Mouse (Mus musculus) midbrain, embryonic 13.5 days (tissue): ENCODE results near the gene Fbxl19. TPM values are rescaled to one million over a fixed set of nuclear protein-coding genes. Genes with fewer than 3 reads are reported as not detected.

ENCODE experiments used
- ATAC-seq: fragments of 200-750 bp; cut with Nextera tagmentation; 2 replicates; pipeline ENCODE4 v1.8.0; 2017; ENCODE audit warnings: mild to moderate bottlenecking, moderate TSS enrichment, moderate library complexity
- H3K27ac ChIP-seq: fragments of 300-500 bp; sonication (generic); 2 replicates; pipeline ENCODE4 v1.5.1; 2015; ENCODE audit warnings: inconsistent platforms, mild to moderate bottlenecking, moderate library complexity
- H3K27me3 ChIP-seq: fragments of 300-500 bp; sonication (generic); 2 replicates; pipeline ENCODE4 v1.6.1; 2015; ENCODE audit warnings: mild to moderate bottlenecking, inconsistent platforms
- H3K36me3 ChIP-seq: fragments of 300-500 bp; sonication (generic); 2 replicates; pipeline ENCODE4 v1.6.1; 2015; ENCODE audit warnings: mild to moderate bottlenecking, inconsistent platforms
- H3K4me1 ChIP-seq: fragments of 300-500 bp; sonication (generic); replicated peaks from 2 replicates; pipeline ENCODE4 v1.6.1; 2015; ENCODE audit warnings: inconsistent platforms
- H3K4me2 ChIP-seq: fragments of 300-500 bp; sonication (generic); replicated peaks from 2 replicates; pipeline ENCODE4 v1.6.1; 2015; ENCODE audit warnings: moderate library complexity, mild to moderate bottlenecking, inconsistent platforms
- H3K4me3 ChIP-seq: fragments of 300-500 bp; sonication (generic); replicated peaks from 2 replicates; pipeline ENCODE4 v1.5.1; 2015; ENCODE audit warnings: mild to moderate bottlenecking, inconsistent platforms
- H3K9ac ChIP-seq: fragments of 300-500 bp; sonication (generic); replicated peaks from 2 replicates; pipeline ENCODE4 v1.6.1; 2015; ENCODE audit warnings: mild to moderate bottlenecking, inconsistent platforms
- H3K9me3 ChIP-seq: fragments of 300-500 bp; sonication (generic); 2 replicates; pipeline ENCODE4 v1.6.1; 2016; ENCODE audit warnings: mild to moderate bottlenecking, inconsistent platforms
- WGBS: fragments of 180-500 bp; shearing (Covaris S2); methylation state at CpG from one replicate; pipeline ENCODE4 v1.1.7; 2015; 5-methylcytosine and 5-hydroxymethylcytosine counted together
- polyA plus RNA-seq: library from polyadenylated mRNA; unstranded; fragments of >200 nt; fragmentation: Nextera tagmentation; extraction: Ambion mirVana; gene quantifications from 2 replicates; pipeline ENCODE4 v1.2.1, GENCODE M21; 2015

Fbxl19 gene
- polyA plus RNA-seq, 1 experiment from 2014 or later, result 11.6 TPM

GRCm38 (mm10) chr7:127798591-127798990 is 54.2 kb downstream of the Fbxl19 start:
- H3K4me3 ChIP-seq, result no peak overlapping the region
- WGBS, result 95% methylated on average over 4 of the region's 4 CpGs
- H3K9ac ChIP-seq, result no peak overlapping the region
- no peak overlapping the region; the same call in 1 of the 2 replicates for H3K27ac ChIP-seq
- no peak overlapping the region for H3K4me2 ChIP-seq
- H3K27me3 ChIP-seq, result no peaks in the 10 kb centered on the region
- H3K9me3 ChIP-seq, result no peaks in the 10 kb centered on the region
- H3K36me3 ChIP-seq, result peaks cover 80% of the 10 kb centered on the region
- ATAC-seq, result no peak
- H3K4me1 ChIP-seq, result peaks cover 8% of the 10 kb centered on the region; the same call in 1 of the 2 replicates

- no peak for ATAC-seq
- H3K9ac ChIP-seq, result no peak overlapping the region
Observed at GRCm38 (mm10) chr7:127799211-127799610, 54.9 kb downstream of the Fbxl19 start.

GRCm38 (mm10) chr7:127799738-127800137 is 55.4 kb downstream of the Fbxl19 start:
- Histone ChIP-seq H3K9me3 (no peaks in the 10 kb centered on the region), H3K27me3 (no peaks in the 10 kb centered on the region), H3K4me2 (no peak overlapping the region), H3K27ac (peak overlapping the region; percentile 19; the same call in 1 of the 2 replicates), H3K9ac (0 out of 2 replicates have a peak overlapping the region, but pooled peaks have one; percentile 6), H3K36me3 (peaks cover 80% of the 10 kb centered on the region), H3K4me1 (peaks cover 8% of the 10 kb centered on the region; the same call in 1 of the 2 replicates), H3K4me3 (no peak overlapping the region)
- WGBS, result 94% methylated on average over 1 of the region's 1 CpGs
- ATAC-seq, result 0 out of 2 replicates have a peak, but pooled peaks have one; percentile 15

More at GRCm38 (mm10) chr7:127799211-127799610, 54.9 kb downstream of the Fbxl19 start:
- Histone ChIP-seq H3K4me3 (no peak overlapping the region), H3K4me2 (no peak overlapping the region), H3K9me3 (no peaks in the 10 kb centered on the region), H3K36me3 (peaks cover 79% of the 10 kb centered on the region), H3K27me3 (no peaks in the 10 kb centered on the region), H3K4me1 (peaks cover 8% of the 10 kb centered on the region; the same call in 1 of the 2 replicates), H3K27ac (no peak overlapping the region)
- 89% methylated on average over 13 of the region's 13 CpGs for WGBS

GRCm38 (mm10) chr7:127800435-127801009 is 56.2 kb downstream of the Fbxl19 start, which contains the start of gene Hsd3b7:
Hsd3b7 (plus strand) TSS chr7:127800604.
- no peaks in the 10 kb centered on the region for H3K9me3 ChIP-seq
- ATAC-seq, result peak; percentile 89
- H3K4me3 ChIP-seq, result 0 out of 2 replicates have a peak within 1 kb of the TSS, but pooled peaks have one; percentile 0
- peak within 1 kb of the TSS; percentile 14 for H3K4me2 ChIP-seq
- WGBS, result 24% methylated on average over 6 of the region's 6 CpGs
- H3K4me1 ChIP-seq, result peaks cover 8% of the 10 kb centered on the region; the same call in 1 of the 2 replicates
- no peaks in the 10 kb centered on the region for H3K27me3 ChIP-seq
- H3K9ac ChIP-seq, result peak within 1 kb of the TSS; percentile 42; the same call in 1 of the 2 replicates
- peaks cover 77% of the 10 kb centered on the region for H3K36me3 ChIP-seq
- peak within 1 kb of the TSS; percentile 19; the same call in 1 of the 2 replicates for H3K27ac ChIP-seq

GRCm38 (mm10) chr7:127801010-127801621 is 56.8 kb downstream of the Fbxl19 start:
- Histone ChIP-seq H3K27me3 (no peaks in the 10 kb centered on the region), H3K9ac (no peak overlapping the region), H3K4me2 (peak overlapping the region; percentile 14; the same call in 1 of the 2 replicates), H3K36me3 (peaks cover 76% of the 10 kb centered on the region), H3K9me3 (no peaks in the 10 kb centered on the region), H3K4me1 (peaks cover 8% of the 10 kb centered on the region; the same call in 1 of the 2 replicates), H3K27ac (no peak overlapping the region), H3K4me3 (0 out of 2 replicates have a peak overlapping the region, but pooled peaks have one; percentile 0)
- ATAC-seq, result no peak; the same call in 1 of the 2 replicates
- WGBS, result 91% methylated on average over 8 of the region's 8 CpGs

GRCm38 (mm10) chr7:127802313-127802712 is 58.0 kb downstream of the Fbxl19 start:
- H3K27ac ChIP-seq, result no peak overlapping the region
- WGBS, result 93% methylated on average over 17 of the region's 17 CpGs
- no peaks in the 10 kb centered on the region for H3K27me3 ChIP-seq

GRCm38 (mm10) chr7:127808821-127809220 is 64.5 kb downstream of the Fbxl19 start:
- Histone ChIP-seq H3K36me3 (peaks cover 78% of the 10 kb centered on the region), H3K27me3 (no peaks in the 10 kb centered on the region), H3K9me3 (no peaks in the 10 kb centered on the region), H3K4me3 (no peak overlapping the region), H3K27ac (no peak overlapping the region), H3K9ac (no peak overlapping the region), H3K4me2 (no peak overlapping the region), H3K4me1 (no peaks in the 10 kb centered on the region)
- ATAC-seq, result no peak
- WGBS, result 79% methylated on average over 5 of the region's 5 CpGs

More at GRCm38 (mm10) chr7:127802313-127802712, 58.0 kb downstream of the Fbxl19 start:
- Histone ChIP-seq H3K36me3 (peaks cover 73% of the 10 kb centered on the region), H3K4me3 (no peak overlapping the region), H3K4me1 (peaks cover 8% of the 10 kb centered on the region; the same call in 1 of the 2 replicates), H3K9ac (no peak overlapping the region), H3K4me2 (no peak overlapping the region), H3K9me3 (no peaks in the 10 kb centered on the region)
- no peak for ATAC-seq

- Histone ChIP-seq H3K9me3 (no peaks in the 10 kb centered on the region), H3K4me1 (no peaks in the 10 kb centered on the region), H3K27me3 (no peaks in the 10 kb centered on the region), H3K9ac (no peak overlapping the region), H3K27ac (no peak overlapping the region), H3K4me3 (no peak overlapping the region), H3K36me3 (peaks cover 80% of the 10 kb centered on the region), H3K4me2 (no peak overlapping the region)
- no peak for ATAC-seq
- WGBS, result 89% methylated on average over 1 of the region's 1 CpGs
Observed at GRCm38 (mm10) chr7:127809846-127810245, 65.5 kb downstream of the Fbxl19 start.

GRCm38 (mm10) chr7:127810650-127811049 is 66.3 kb downstream of the Fbxl19 start:
- Histone ChIP-seq H3K4me3 (no peak overlapping the region), H3K27ac (no peak overlapping the region), H3K4me1 (no peaks in the 10 kb centered on the region), H3K9ac (no peak overlapping the region), H3K4me2 (no peak overlapping the region), H3K36me3 (peaks cover 80% of the 10 kb centered on the region), H3K27me3 (no peaks in the 10 kb centered on the region), H3K9me3 (no peaks in the 10 kb centered on the region)
- 83% methylated on average over 10 of the region's 10 CpGs for WGBS
- ATAC-seq, result no peak

- no peak overlapping the region for H3K27ac ChIP-seq
- no peaks in the 10 kb centered on the region for H3K9me3 ChIP-seq
- no peak overlapping the region for H3K4me3 ChIP-seq
- H3K4me2 ChIP-seq, result no peak overlapping the region
- WGBS, result 88% methylated on average over 4 of the region's 4 CpGs
- ATAC-seq, result no peak
- no peaks in the 10 kb centered on the region for H3K27me3 ChIP-seq
- no peak overlapping the region for H3K9ac ChIP-seq
- H3K4me1 ChIP-seq, result 0 out of 2 replicates have a peak, but pooled peaks cover 3% of the 10 kb centered on the region
- peaks cover 76% of the 10 kb centered on the region for H3K36me3 ChIP-seq
Observed at GRCm38 (mm10) chr7:127811240-127811639, 66.9 kb downstream of the Fbxl19 start.

GRCm38 (mm10) chr7:127812292-127812691 is 67.9 kb downstream of the Fbxl19 start:
- no peak overlapping the region for H3K27ac ChIP-seq
- no peak overlapping the region for H3K4me2 ChIP-seq
- H3K4me3 ChIP-seq, result no peak overlapping the region
- no peak overlapping the region for H3K9ac ChIP-seq
- no peaks in the 10 kb centered on the region for H3K27me3 ChIP-seq
- no peaks in the 10 kb centered on the region for H3K9me3 ChIP-seq
- 91% methylated on average over 3 of the region's 3 CpGs for WGBS
- 0 out of 2 replicates have a peak, but pooled peaks cover 3% of the 10 kb centered on the region for H3K4me1 ChIP-seq
- H3K36me3 ChIP-seq, result peaks cover 70% of the 10 kb centered on the region
- no peak for ATAC-seq

- Histone ChIP-seq H3K9me3 (no peaks in the 10 kb centered on the region), H3K27me3 (no peaks in the 10 kb centered on the region), H3K36me3 (peaks cover 68% of the 10 kb centered on the region), H3K4me3 (no peak overlapping the region), H3K9ac (no peak overlapping the region), H3K4me1 (0 out of 2 replicates have a peak, but pooled peaks cover 3% of the 10 kb centered on the region), H3K4me2 (no peak overlapping the region), H3K27ac (no peak overlapping the region)
- no peak for ATAC-seq
- 87% methylated on average over 4 of the region's 4 CpGs for WGBS
Observed at GRCm38 (mm10) chr7:127813821-127814220, 69.5 kb downstream of the Fbxl19 start.
